Mouse (Mus musculus) heart, adult 2 months (tissue): ENCODE data around the gene Pdss2. TPM values are rescaled to one million over a fixed set of nuclear protein-coding genes. Genes with fewer than 3 reads are reported as not detected.
"Not testable (repeated sequence)": the region's sequence is repeated elsewhere in the genome, so short reads cannot be mapped to it uniquely, and the experiment has no call there.

ENCODE experiments used
- DNase-seq, 2 experiments: peaks; one replicate each; pipeline ENCODE4 v3.0.0; 2021
- H3K27ac ChIP-seq: fragments of 200-600 bp; 2 replicates; pipeline ENCODE4 v1.8.1; 2022
- H3K27me3 ChIP-seq: fragments of 200-500 bp; 2 replicates; pipeline ENCODE4 v1.6.1; 2012; ENCODE audit warnings: mild to moderate bottlenecking, low read length, inconsistent platforms, mixed read lengths; ENCODE audit not compliant: control insufficient read depth, insufficient read depth
- H3K36me3 ChIP-seq: fragments of 200-500 bp; 2 replicates; pipeline ENCODE4 v1.6.1; 2012; ENCODE audit warnings: low read length, inconsistent platforms; ENCODE audit not compliant: control insufficient read depth, insufficient read depth
- H3K4me1 ChIP-seq: fragments of 200-500 bp; 2 replicates; pipeline ENCODE4 v1.6.1; 2011; ENCODE audit warnings: low read length; ENCODE audit not compliant: control insufficient read depth, insufficient read depth
- H3K4me3 ChIP-seq: fragments of 200-600 bp; 2 replicates; pipeline ENCODE4 v1.8.1; 2022
- H3K79me2 ChIP-seq: fragments of 200-500 bp; replicated peaks from 2 replicates; pipeline ENCODE4 v1.6.1; 2012; ENCODE audit warnings: mild to moderate bottlenecking, inconsistent platforms, low read length, moderate library complexity, mixed read lengths; ENCODE audit not compliant: control insufficient read depth, insufficient read depth
- H3K9ac ChIP-seq: fragments of 200-500 bp; 2 replicates; pipeline ENCODE4 v1.6.1; 2012; ENCODE audit warnings: low read depth, mild to moderate bottlenecking, control low read depth, inconsistent platforms, low read length, mixed read lengths
- CTCF ChIP-seq: fragments of 200-600 bp; IDR thresholded peaks from 2 replicates; pipeline ENCODE4 v1.8.1; 2022; ENCODE audit warnings: antibody characterized with exemption, mild to moderate bottlenecking, moderate library complexity
- EP300 ChIP-seq: fragments of 200-500 bp; IDR thresholded peaks from 2 replicates; pipeline ENCODE4 v1.6.1; 2011; ENCODE audit warnings: low read depth, low read length, control low read depth; ENCODE audit not compliant: insufficient read depth
- POLR2A ChIP-seq: fragments of 200-500 bp; IDR thresholded peaks from 2 replicates; pipeline ENCODE4 v1.6.1; 2011; ENCODE audit warnings: mild to moderate bottlenecking, low read depth, low read length, control low read depth; ENCODE audit not compliant: insufficient read depth
- WGBS: fragments of 180-500 bp; shearing (Covaris S2); methylation state at CpG from one replicate; pipeline ENCODE4 v1.1.7; 2018; 5-methylcytosine and 5-hydroxymethylcytosine counted together
- intact Hi-C: fragments of 180-260 bp; cut with DNase I; formaldehyde crosslinking; loops from one replicate; pipeline ENCODE4 v1.15.1; 2025
- polyA plus RNA-seq: library from polyadenylated mRNA; depleted of rRNA; stranded (reverse); fragments of >200 nt; gene quantifications from 2 replicates; pipeline ENCODE4 v1.2.3, GENCODE M21; 2012
- total RNA-seq, 2 experiments: library from RNA; stranded (reverse); gene quantifications; 2 replicates each; pipeline ENCODE4 v1.2.3; 2021

The Pdss2 gene
- total and polyA plus RNA-seq, 3 experiments = 16.6 to 33.7 (median 31.1) TPM

GRCm38 (mm10) chr10:43406107-43406506 is 184.8 kb downstream of the Pdss2 start:
- no peak for TF ChIP-seq CTCF
- no peak for TF ChIP-seq POLR2A
- TF ChIP-seq EP300 = no peak
- intact Hi-C loops = no loop called here
- no peak for DNase-seq
- no peak overlapping the region for H3K9ac ChIP-seq
- WGBS = 91% methylated on average over 1 of the region's 1 CpGs
- peaks cover 1% of the 10 kb centered on the region; the same call in 1 of the 2 replicates for H3K4me1 ChIP-seq
- no peaks in the 10 kb centered on the region for H3K36me3 ChIP-seq
- no peak overlapping the region for H3K27ac ChIP-seq
- no peaks in the 10 kb centered on the region for H3K27me3 ChIP-seq
- H3K79me2 ChIP-seq = no peaks in the 10 kb centered on the region
- H3K4me3 ChIP-seq = no peak overlapping the region

GRCm38 (mm10) chr10:43406885-43407284 is 185.6 kb downstream of the Pdss2 start:
- Histone ChIP-seq H3K27ac (no peak overlapping the region), H3K4me1 (peaks cover 1% of the 10 kb centered on the region; the same call in 1 of the 2 replicates), H3K79me2 (no peaks in the 10 kb centered on the region), H3K27me3 (no peaks in the 10 kb centered on the region), H3K36me3 (no peaks in the 10 kb centered on the region), H3K9ac (0 out of 2 replicates have a peak overlapping the region, but pooled peaks have one; percentile 12), H3K4me3 (no peak overlapping the region)
- no peak for DNase-seq
- no peak for TF ChIP-seq POLR2A
- WGBS = 51% methylated on average over 12 of the region's 12 CpGs
- intact Hi-C loops = no loop called here

- Histone ChIP-seq H3K36me3 (no peaks in the 10 kb centered on the region), H3K27me3 (no peaks in the 10 kb centered on the region), H3K79me2 (no peaks in the 10 kb centered on the region), H3K27ac (peak overlapping the region; percentile 70), H3K9ac (no peak overlapping the region), H3K4me1 (peaks cover 1% of the 10 kb centered on the region; the same call in 1 of the 2 replicates), H3K4me3 (peak overlapping the region; percentile 22; the same call in 1 of the 2 replicates)
- WGBS = 39% methylated on average over 10 of the region's 10 CpGs
- peak in 1 of 2 experiments; percentile 33 for DNase-seq
- intact Hi-C loops = no loop called here
- TF ChIP-seq CTCF (no peak), POLR2A (no peak), EP300 (no peak)
Measured at GRCm38 (mm10) chr10:43409506-43410230, 188.4 kb downstream of the Pdss2 start.

GRCm38 (mm10) chr10:43411164-43411563 is 189.9 kb downstream of the Pdss2 start:
- H3K79me2 ChIP-seq, H3K27me3 ChIP-seq, H3K9ac ChIP-seq, H3K36me3 ChIP-seq, H3K4me3 ChIP-seq, H3K27ac ChIP-seq, intact Hi-C loops, H3K4me1 ChIP-seq, DNase-seq: not testable (repeated sequence)
- WGBS = 83% methylated on average over 2 of the region's 3 CpGs

GRCm38 (mm10) chr10:43417346-43417745 is 196.1 kb downstream of the Pdss2 start:
- no peaks in the 10 kb centered on the region for H3K79me2 ChIP-seq
- TF ChIP-seq POLR2A (no peak), CTCF (no peak), EP300 (no peak)
- 84% methylated on average over 6 of the region's 6 CpGs for WGBS

GRCm38 (mm10) chr10:43420660-43421413 is 199.6 kb downstream of the Pdss2 start:
- intact Hi-C loops = no loop called here
- TF ChIP-seq POLR2A (no peak), CTCF (no peak), EP300 (no peak)
- Histone ChIP-seq H3K27ac (no peak overlapping the region), H3K4me3 (no peak overlapping the region), H3K79me2 (no peaks in the 10 kb centered on the region), H3K27me3 (no peaks in the 10 kb centered on the region), H3K9ac (no peak overlapping the region), H3K4me1 (no peaks in the 10 kb centered on the region), H3K36me3 (no peaks in the 10 kb centered on the region)
- no peak for DNase-seq
- 80% methylated on average over 22 of the region's 22 CpGs for WGBS

More at GRCm38 (mm10) chr10:43417346-43417745, 196.1 kb downstream of the Pdss2 start:
- Histone ChIP-seq H3K4me3 (no peak overlapping the region), H3K36me3 (no peaks in the 10 kb centered on the region), H3K27me3 (no peaks in the 10 kb centered on the region), H3K4me1 (no peaks in the 10 kb centered on the region), H3K27ac (no peak overlapping the region), H3K9ac (no peak overlapping the region)
- DNase-seq = no peak
- intact Hi-C loops = no loop called here
